Mouse (Mus musculus): ENCODE measurements around the gene Abca7. TPM values are rescaled to one million over a fixed set of nuclear protein-coding genes. Genes with fewer than 3 reads are reported as not detected.

Abca7 gene
- polyA plus RNA-seq, 1 experiment from 2014 or later, result 5.6 TPM

- H3K27ac ChIP-seq (ENCODE audit: low read length), result no peak overlapping the region
- peak overlapping the region; percentile 65 for H3K9ac ChIP-seq (ENCODE audit: low read length)
- no peaks in the 10 kb centered on the region for H3K9me3 ChIP-seq (ENCODE audit: control insufficient read depth, low read length)
- WGBS, result 6% methylated on average over 21 of the region's 21 CpGs
- peaks cover 19% of the 10 kb centered on the region for H3K27me3 ChIP-seq (ENCODE audit: control insufficient read depth, insufficient read depth, low read depth, low read length)
- peaks cover 26% of the 10 kb centered on the region for H3K36me3 ChIP-seq (ENCODE audit: control insufficient read depth, insufficient read depth, low read length)
- H3K4me1 ChIP-seq (replicated peaks; ENCODE audit: control insufficient read depth, insufficient read depth, low read length), result peaks cover 15% of the 10 kb centered on the region
- no peak; the same call in 1 of the 2 replicates for ATAC-seq (ENCODE audit: low read depth)
- H3K4me3 ChIP-seq (ENCODE audit: low read length), result peak overlapping the region; percentile 51
- H3K4me2 ChIP-seq (ENCODE audit: low read depth, low read length), result peak overlapping the region; percentile 84
These were observed 25.2 kb upstream of the Abca7 start for GRCm38 (mm10) chr10:79971183-79971497.

- peaks cover 29% of the 10 kb centered on the region for H3K36me3 ChIP-seq (ENCODE audit: control insufficient read depth, insufficient read depth, low read length)
- H3K27me3 ChIP-seq (ENCODE audit: control insufficient read depth, insufficient read depth, low read depth, low read length), result peaks cover 19% of the 10 kb centered on the region
- no peak overlapping the region for H3K4me2 ChIP-seq (ENCODE audit: low read depth, low read length)
- H3K27ac ChIP-seq (ENCODE audit: low read length), result no peak overlapping the region
- peaks cover 2% of the 10 kb centered on the region; the same call in 1 of the 2 replicates for H3K9me3 ChIP-seq (ENCODE audit: control insufficient read depth, low read length)
- no peak overlapping the region for H3K9ac ChIP-seq (ENCODE audit: low read length)
- H3K4me3 ChIP-seq (ENCODE audit: low read length), result no peak overlapping the region
- peak; percentile 10; the same call in 1 of the 2 replicates for ATAC-seq (ENCODE audit: low read depth)
- WGBS, result 35% methylated on average over 14 of the region's 14 CpGs
- peaks cover 15% of the 10 kb centered on the region for H3K4me1 ChIP-seq (replicated peaks; ENCODE audit: control insufficient read depth, insufficient read depth, low read length)
These were observed 23.5 kb upstream of the Abca7 start for GRCm38 (mm10) chr10:79972831-79973230.

GRCm38 (mm10) chr10:79974087-79974486, 22.2 kb upstream of the Abca7 start:
- peaks cover 2% of the 10 kb centered on the region; the same call in 1 of the 2 replicates for H3K9me3 ChIP-seq (ENCODE audit: control insufficient read depth, low read length)
- no peak overlapping the region for H3K4me3 ChIP-seq (ENCODE audit: low read length)
- H3K36me3 ChIP-seq (ENCODE audit: control insufficient read depth, insufficient read depth, low read length), result peaks cover 38% of the 10 kb centered on the region
- 88% methylated on average over 21 of the region's 21 CpGs for WGBS
- H3K9ac ChIP-seq (ENCODE audit: low read length), result no peak overlapping the region
- no peak for ATAC-seq (ENCODE audit: low read depth)
- peaks cover 13% of the 10 kb centered on the region for H3K4me1 ChIP-seq (replicated peaks; ENCODE audit: control insufficient read depth, insufficient read depth, low read length)
- H3K4me2 ChIP-seq (ENCODE audit: low read depth, low read length), result no peak overlapping the region
- peaks cover 19% of the 10 kb centered on the region for H3K27me3 ChIP-seq (ENCODE audit: control insufficient read depth, insufficient read depth, low read depth, low read length)
- H3K27ac ChIP-seq (ENCODE audit: low read length), result no peak overlapping the region

- peaks cover 2% of the 10 kb centered on the region; the same call in 1 of the 2 replicates for H3K9me3 ChIP-seq (ENCODE audit: control insufficient read depth, low read length)
- no peak overlapping the region for H3K4me3 ChIP-seq (ENCODE audit: low read length)
- no peak overlapping the region for H3K27ac ChIP-seq (ENCODE audit: low read length)
- H3K27me3 ChIP-seq (ENCODE audit: control insufficient read depth, insufficient read depth, low read depth, low read length), result peaks cover 19% of the 10 kb centered on the region
- 88% methylated on average over 8 of the region's 8 CpGs for WGBS
- no peak for ATAC-seq (ENCODE audit: low read depth)
- H3K36me3 ChIP-seq (ENCODE audit: control insufficient read depth, insufficient read depth, low read length), result peaks cover 39% of the 10 kb centered on the region
- no peak overlapping the region for H3K4me2 ChIP-seq (ENCODE audit: low read depth, low read length)
- H3K9ac ChIP-seq (ENCODE audit: low read length), result no peak overlapping the region
- peaks cover 13% of the 10 kb centered on the region for H3K4me1 ChIP-seq (replicated peaks; ENCODE audit: control insufficient read depth, insufficient read depth, low read length)
These were observed 21.6 kb upstream of the Abca7 start for GRCm38 (mm10) chr10:79974668-79975067.

GRCm38 (mm10) chr10:79976071-79976721, 20.1 kb upstream of the Abca7 start:
- Histone ChIP-seq H3K4me1 (replicated peaks; ENCODE audit: control insufficient read depth, insufficient read depth, low read length) (peaks cover 4% of the 10 kb centered on the region), H3K27ac (ENCODE audit: low read length) (no peak overlapping the region), H3K9ac (ENCODE audit: low read length) (no peak overlapping the region), H3K4me2 (ENCODE audit: low read depth, low read length) (no peak overlapping the region), H3K9me3 (ENCODE audit: control insufficient read depth, low read length) (peaks cover 2% of the 10 kb centered on the region; the same call in 1 of the 2 replicates), H3K36me3 (ENCODE audit: control insufficient read depth, insufficient read depth, low read length) (peaks cover 41% of the 10 kb centered on the region), H3K4me3 (ENCODE audit: low read length) (no peak overlapping the region), H3K27me3 (ENCODE audit: control insufficient read depth, insufficient read depth, low read depth, low read length) (peaks cover 11% of the 10 kb centered on the region)
- WGBS, result 87% methylated on average over 28 of the region's 28 CpGs
- ATAC-seq (ENCODE audit: low read depth), result no peak

- Histone ChIP-seq H3K4me3 (ENCODE audit: low read length) (no peak overlapping the region), H3K27ac (ENCODE audit: low read length) (no peak overlapping the region), H3K4me2 (ENCODE audit: low read depth, low read length) (no peak overlapping the region), H3K9ac (ENCODE audit: low read length) (no peak overlapping the region), H3K4me1 (replicated peaks; ENCODE audit: control insufficient read depth, insufficient read depth, low read length) (0 out of 2 replicates have a peak, but pooled peaks cover 3% of the 10 kb centered on the region), H3K9me3 (ENCODE audit: control insufficient read depth, low read length) (peaks cover 2% of the 10 kb centered on the region; the same call in 1 of the 2 replicates), H3K36me3 (ENCODE audit: control insufficient read depth, insufficient read depth, low read length) (peaks cover 41% of the 10 kb centered on the region), H3K27me3 (ENCODE audit: control insufficient read depth, insufficient read depth, low read depth, low read length) (peaks cover 6% of the 10 kb centered on the region)
- no peak for ATAC-seq (ENCODE audit: low read depth)
- WGBS, result 79% methylated on average over 36 of the region's 36 CpGs
These were observed 19.6 kb upstream of the Abca7 start for GRCm38 (mm10) chr10:79976722-79977107.

GRCm38 (mm10) chr10:79977324-79977723, 19.0 kb upstream of the Abca7 start:
- Histone ChIP-seq H3K27me3 (ENCODE audit: control insufficient read depth, insufficient read depth, low read depth, low read length) (no peaks in the 10 kb centered on the region; the same call in 1 of the 2 replicates), H3K4me3 (ENCODE audit: low read length) (no peak overlapping the region), H3K4me2 (ENCODE audit: low read depth, low read length) (no peak overlapping the region), H3K9ac (ENCODE audit: low read length) (no peak overlapping the region), H3K4me1 (replicated peaks; ENCODE audit: control insufficient read depth, insufficient read depth, low read length) (peaks cover 5% of the 10 kb centered on the region), H3K36me3 (ENCODE audit: control insufficient read depth, insufficient read depth, low read length) (peaks cover 41% of the 10 kb centered on the region), H3K27ac (ENCODE audit: low read length) (no peak overlapping the region), H3K9me3 (ENCODE audit: control insufficient read depth, low read length) (peaks cover 2% of the 10 kb centered on the region; the same call in 1 of the 2 replicates)
- ATAC-seq (ENCODE audit: low read depth), result no peak
- 85% methylated on average over 27 of the region's 28 CpGs for WGBS

- Histone ChIP-seq H3K4me1 (replicated peaks; ENCODE audit: control insufficient read depth, insufficient read depth, low read length) (peaks cover 9% of the 10 kb centered on the region), H3K4me2 (ENCODE audit: low read depth, low read length) (no peak overlapping the region), H3K27ac (ENCODE audit: low read length) (no peak overlapping the region), H3K27me3 (ENCODE audit: control insufficient read depth, insufficient read depth, low read depth, low read length) (no peaks in the 10 kb centered on the region; the same call in 1 of the 2 replicates), H3K4me3 (ENCODE audit: low read length) (no peak overlapping the region), H3K9ac (ENCODE audit: low read length) (no peak overlapping the region), H3K9me3 (ENCODE audit: control insufficient read depth, low read length) (peaks cover 2% of the 10 kb centered on the region; the same call in 1 of the 2 replicates), H3K36me3 (ENCODE audit: control insufficient read depth, insufficient read depth, low read length) (peaks cover 41% of the 10 kb centered on the region)
- 90% methylated on average over 21 of the region's 21 CpGs for WGBS
- no peak for ATAC-seq (ENCODE audit: low read depth)
These were observed 18.2 kb upstream of the Abca7 start for GRCm38 (mm10) chr10:79978061-79978460.

- ATAC-seq (ENCODE audit: low read depth), result no peak
- Histone ChIP-seq H3K27ac (ENCODE audit: low read length) (no peak overlapping the region), H3K9ac (ENCODE audit: low read length) (no peak overlapping the region), H3K27me3 (ENCODE audit: control insufficient read depth, insufficient read depth, low read depth, low read length) (no peaks in the 10 kb centered on the region), H3K4me2 (ENCODE audit: low read depth, low read length) (no peak overlapping the region), H3K36me3 (ENCODE audit: control insufficient read depth, insufficient read depth, low read length) (peaks cover 41% of the 10 kb centered on the region), H3K9me3 (ENCODE audit: control insufficient read depth, low read length) (peaks cover 2% of the 10 kb centered on the region; the same call in 1 of the 2 replicates), H3K4me3 (ENCODE audit: low read length) (no peak overlapping the region), H3K4me1 (replicated peaks; ENCODE audit: control insufficient read depth, insufficient read depth, low read length) (peaks cover 14% of the 10 kb centered on the region)
- 91% methylated on average over 22 of the region's 22 CpGs for WGBS
These were observed 16.7 kb upstream of the Abca7 start for GRCm38 (mm10) chr10:79979401-79980155.
